Mouse (Mus musculus) embryo, embryonic 11 days (tissue): ENCODE results near the gene Foxf2.
A peak's percentile ranks its signal among the peaks of the same experiment; 100 is the strongest.

Source experiments
- DNase-seq: peaks from one replicate; pipeline ENCODE4 v3.0.0-alpha.2; 2015

Foxf2 gene

DNA sequence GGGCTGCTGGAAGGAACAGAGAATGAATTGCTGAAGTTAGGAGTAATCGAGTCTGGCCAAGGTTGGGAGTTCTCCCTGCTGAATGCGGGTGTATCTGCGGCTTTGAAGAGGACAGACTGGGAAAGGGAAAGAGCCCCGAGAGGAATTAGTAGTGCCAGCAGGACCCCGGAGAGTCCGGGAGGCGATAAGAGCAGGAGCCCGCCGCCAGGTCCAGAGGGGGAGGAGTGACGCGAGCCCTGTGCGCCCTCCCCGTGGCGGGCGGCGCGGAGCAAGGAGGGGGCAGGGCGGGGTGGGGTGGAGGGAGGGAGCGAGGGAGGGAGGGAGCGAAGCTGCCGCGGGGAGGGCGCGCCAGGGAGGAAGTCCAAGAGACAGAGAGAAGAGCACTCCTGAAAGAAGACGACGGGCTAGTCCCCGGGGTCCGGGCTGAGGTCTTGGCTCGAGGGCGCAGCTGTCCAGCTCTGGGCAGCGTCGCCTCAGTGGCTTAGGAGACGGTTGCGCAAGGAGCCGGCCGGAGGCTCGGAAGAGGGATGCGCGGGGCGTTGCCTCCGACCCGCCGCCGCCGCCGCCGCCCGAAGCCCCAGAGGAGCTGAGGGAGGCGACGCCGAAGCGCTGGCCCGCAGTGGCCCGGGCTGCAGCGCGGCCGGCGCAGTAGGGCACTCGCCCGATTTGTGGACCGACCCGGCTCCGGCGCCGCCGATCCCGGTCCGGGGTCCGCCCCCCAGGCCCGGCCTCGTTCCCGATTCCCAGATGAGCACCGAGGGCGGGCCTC is at the start of gene Foxf2:
TSS of gene Foxf2 (plus strand) at position 484 of the 769 bp plus-strand sequence.
- DNase-seq: peak; percentile 64

DNA sequence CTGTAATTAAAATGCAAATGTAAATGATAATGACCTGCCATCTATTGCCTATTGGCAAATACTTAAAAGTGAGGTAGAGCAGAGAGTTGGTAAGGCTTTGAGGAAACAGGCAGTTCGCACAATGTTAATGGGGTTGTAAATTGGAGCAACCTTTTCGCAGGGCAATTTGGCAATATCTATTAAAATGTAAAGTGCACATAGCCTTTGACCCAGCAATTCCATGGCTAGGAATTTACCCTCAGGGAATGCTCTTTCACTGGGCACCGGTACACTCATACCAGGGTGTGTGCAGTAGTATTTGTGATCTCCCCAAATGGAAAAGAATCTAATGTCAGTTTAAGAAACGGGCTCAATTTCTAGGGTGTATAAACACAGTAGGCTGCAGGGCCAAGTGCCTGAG is 48.9 kb upstream of the Foxf2 start:
- DNase-seq: no peak

DNA sequence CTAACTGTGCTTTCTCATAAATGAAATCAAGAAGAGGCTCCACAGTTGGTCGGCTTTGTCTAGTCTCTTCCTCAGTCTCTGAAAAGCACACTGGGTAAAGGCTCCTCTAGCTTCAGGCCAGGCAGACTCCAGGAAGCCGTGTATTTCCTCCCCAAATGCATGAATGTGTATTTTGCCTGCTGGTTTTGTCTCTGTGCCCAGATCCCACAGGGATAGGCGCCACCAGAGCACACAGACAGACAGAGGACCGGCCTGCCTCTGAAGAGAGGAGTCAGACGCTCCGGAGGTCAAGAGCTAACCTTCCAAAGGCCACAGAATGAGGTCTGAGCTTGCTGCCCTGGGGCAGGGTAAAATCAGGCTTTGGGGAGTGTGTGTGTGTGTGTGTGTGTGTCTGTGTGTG is 48.0 kb upstream of the Foxf2 start:
- no peak for DNase-seq

DNA sequence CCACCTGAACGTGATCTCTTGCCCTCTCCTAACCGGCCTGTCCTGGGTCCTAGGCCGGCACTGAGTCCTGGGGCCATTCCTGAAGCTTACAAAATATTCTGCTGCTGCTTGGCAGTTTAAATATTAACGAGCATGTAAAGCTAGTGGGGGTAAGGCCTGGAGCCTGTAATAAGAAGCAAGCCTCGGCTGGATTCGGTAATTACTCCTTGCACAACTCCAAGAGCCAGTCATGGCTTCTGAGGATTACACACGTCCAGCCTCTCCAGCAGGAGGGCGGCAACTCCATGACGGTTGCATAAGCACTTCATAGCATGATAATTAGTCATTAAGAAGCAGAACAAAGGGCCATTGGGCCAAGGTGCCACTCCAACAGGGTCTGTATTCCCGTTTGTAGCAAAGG is 47.2 kb upstream of the Foxf2 start:
- no peak for DNase-seq

DNA sequence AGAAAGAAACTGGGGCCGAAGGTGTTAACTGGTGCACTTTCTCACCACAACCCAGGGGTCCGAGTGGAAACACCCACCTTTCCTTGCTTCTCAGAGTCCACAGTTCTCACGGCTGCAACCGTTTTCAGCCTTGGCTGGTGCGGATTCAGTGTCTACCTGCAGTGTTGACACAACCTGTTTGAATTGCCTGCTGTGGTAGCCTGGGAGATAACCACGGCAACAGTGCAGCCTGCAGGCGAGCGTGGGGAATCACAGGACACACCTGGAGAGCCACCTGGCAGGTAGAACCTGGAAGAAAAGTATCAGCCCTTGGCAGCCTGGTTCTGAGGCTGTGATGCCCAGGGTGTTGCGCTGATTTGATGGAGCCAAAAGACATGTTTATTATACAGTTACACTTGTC is 45.8 kb upstream of the Foxf2 start:
- DNase-seq: no peak

DNA sequence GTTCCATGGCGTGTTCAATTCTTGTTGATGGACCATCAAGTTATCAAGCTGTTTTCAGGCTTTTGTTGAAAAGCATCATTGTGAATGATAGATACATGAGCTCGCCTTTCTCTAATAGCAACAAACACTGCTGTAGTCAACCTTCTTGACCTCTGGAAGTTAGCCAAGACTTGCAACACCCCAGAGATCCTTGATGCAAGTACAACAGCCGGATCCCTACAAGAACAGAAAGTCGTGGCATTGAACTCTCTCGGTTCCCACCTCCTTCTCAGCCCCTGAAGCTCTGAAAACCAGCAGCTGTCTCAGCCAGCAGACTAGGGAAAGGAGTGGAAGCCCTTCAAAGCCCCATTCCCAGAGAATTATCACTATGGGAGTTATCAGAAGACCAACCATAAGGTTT is 38.3 kb upstream of the Foxf2 start:
- no peak for DNase-seq

DNA sequence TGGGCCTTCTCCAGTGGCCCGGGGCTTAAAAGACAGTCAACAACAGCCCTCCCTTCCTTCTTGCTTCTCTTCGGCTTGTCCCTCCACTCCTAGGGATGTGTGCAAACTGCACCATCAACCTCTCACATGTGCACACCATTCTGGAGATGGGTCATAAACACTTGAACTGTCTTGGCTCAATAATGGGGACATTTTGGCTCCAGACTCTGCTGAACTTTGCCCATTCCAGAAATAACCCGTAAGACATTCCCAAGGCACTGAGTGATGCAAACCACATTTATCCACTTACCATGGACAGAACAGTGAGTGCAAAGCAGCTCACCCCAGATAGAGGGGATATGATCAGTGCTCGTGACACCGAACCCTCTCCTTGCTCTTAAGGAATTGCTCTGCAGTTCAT is 26.0 kb upstream of the Foxf2 start:
- DNase-seq: no peak

DNA sequence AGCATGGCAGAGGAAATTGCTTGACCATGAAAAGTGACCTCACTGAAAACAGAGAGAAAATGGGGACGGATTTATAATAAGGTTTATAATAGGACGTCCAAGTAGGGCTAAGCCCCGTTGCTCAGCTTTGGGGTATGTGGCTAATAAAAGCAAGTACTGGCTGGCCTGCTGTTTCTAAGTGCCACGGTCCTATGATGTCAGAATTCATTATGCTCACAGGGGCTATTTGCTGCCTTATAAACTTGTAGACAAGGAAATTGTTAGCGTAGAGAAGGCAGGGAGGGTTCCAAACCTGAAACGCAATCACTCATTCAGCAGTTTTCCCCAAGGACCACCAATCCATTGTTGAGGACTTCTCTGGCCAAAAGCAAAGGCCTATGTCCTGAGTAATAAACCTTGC is 21.7 kb upstream of the Foxf2 start:
- DNase-seq: no peak

DNA sequence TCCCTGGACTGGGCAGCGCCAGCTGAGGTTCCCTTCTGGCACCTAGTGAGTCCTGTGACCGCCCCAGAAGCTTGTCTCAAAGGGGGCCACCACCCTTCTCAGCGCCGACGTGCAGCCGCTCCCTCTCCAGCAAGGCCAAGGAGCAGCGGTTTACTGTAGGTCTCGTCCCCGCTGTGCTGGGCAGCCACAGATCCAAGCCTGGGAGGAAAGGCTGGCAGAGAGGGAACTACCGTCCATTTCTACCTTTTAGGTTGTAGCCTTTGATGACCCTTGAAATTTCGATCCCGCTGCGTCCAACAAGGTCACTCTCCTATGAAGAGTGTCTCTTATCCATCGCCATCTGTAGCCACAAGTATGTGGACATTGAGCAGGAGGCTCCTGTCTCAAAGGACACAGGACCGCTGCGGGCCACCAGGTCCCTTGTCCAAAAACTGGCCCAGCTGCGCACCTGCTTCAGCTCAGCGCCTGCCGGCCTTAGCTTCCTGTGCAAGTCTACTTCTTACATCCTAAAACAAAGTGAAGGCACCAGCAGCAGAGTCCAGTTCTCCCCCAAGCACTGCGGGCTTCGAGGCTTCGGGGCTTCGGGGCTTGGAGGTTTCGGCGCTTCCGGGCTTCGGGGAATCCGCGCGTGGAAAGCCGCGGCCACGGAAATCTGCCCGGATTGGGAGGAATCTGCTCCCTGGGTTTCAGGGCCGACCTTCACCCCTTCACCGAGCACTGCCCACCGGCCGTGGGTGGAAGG is 10.7 kb upstream of the Foxf2 start:
- peak; percentile 42 for DNase-seq

DNA sequence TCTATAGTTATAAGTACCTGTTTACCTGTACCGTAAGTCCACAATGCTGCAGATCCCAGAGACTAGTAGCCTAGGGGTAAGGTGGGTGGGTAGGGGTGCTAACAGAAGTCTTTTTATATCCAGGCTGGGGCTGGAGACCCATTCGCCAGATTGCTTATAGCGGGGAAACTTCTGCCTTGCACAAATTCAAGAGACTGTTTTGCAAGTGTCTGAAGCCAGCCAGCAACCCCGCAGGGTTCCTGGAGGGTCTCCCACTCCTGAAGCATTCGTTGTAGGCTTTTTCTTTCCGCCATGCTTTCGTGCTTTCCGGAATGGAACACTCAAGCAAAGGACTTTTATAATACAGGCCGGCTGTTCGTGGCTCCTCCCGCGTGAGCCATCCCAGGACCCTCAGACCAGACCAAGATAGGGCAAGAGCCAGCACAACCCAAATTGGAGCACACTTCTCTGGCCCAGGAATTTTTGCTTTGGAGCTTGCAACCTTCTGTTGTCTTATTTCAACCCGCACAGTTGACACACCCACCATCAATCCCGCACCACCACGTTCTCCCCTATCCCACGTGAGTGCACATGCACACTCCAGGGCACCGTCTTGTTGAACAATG is 10.0 kb upstream of the Foxf2 start:
- DNase-seq: peak; percentile 26

DNA sequence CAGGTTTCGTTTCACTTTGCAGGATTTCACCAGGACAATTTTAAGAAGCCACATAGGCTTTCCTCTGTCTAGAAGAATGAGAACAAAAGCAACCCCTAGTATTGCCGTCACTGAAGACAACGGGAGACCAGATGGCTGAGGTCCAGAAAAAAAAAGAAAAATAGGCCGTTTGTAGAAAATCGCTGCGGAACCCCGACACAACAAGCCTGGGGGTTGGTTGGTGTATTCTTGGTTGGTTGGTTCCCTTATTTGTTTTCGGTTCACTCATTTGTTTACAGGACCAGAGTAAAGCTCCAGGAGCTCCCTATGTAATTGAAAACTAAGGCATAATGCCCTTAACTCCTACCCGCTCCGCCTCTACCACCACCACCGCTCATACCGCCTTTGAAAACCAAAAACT is 7.6 kb upstream of the Foxf2 start:
- peak; percentile 26 for DNase-seq

DNA sequence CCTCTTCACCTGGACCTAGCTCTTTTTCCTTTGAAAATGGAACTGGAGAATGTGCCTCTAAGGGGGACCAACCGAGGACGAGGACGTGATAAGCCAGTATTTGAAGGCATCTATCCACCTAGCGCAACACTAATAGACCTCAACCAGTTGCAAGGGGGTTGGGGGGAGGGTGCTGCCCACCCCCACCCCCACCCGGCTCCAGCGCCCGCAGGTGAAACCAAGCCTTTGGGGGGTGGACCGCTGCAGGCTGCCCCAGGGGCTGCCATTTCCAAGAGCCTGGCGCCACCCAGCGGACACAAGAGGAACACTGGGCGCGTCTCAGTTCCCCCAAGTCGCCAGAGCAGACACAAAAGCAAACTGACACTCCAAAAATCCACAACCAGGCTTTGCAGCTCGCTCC is 7.2 kb upstream of the Foxf2 start:
- peak; percentile 83 for DNase-seq

DNA sequence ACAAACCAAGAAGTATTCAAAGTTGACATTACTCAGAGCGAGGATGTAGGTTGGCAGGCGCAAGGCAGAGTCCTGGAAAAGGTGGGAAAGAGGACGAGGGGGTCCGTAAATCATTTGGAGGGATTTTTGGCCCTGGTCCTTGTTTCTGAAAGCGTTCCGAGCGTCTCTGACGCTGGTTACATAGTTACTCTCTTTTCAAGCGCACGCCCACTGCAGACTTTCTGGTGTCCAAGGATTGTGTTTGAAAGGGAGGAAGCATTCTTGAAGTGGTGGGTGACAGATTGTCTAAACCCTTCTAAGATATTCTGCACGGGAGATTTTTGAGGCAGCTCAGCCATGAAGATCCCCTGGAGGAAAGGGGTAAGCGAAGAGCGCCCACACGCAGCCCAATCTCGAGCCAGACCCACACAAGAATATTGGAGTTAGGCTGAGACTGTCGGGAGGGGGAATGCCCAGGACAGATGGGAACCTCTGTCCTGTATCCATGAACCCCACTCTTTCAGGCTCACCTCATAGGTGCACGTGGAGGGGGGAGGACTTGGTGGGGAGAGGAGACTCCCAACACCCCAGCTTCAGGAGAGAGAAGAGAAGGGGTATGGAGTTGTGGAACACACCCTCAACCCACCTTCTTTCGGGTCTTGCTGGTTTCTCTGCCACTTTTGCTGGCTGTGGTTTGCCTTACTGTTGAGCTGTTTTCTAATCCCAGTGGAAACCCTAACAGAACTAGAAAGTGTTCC is 6.5 kb upstream of the Foxf2 start:
- peak; percentile 13 for DNase-seq

DNA sequence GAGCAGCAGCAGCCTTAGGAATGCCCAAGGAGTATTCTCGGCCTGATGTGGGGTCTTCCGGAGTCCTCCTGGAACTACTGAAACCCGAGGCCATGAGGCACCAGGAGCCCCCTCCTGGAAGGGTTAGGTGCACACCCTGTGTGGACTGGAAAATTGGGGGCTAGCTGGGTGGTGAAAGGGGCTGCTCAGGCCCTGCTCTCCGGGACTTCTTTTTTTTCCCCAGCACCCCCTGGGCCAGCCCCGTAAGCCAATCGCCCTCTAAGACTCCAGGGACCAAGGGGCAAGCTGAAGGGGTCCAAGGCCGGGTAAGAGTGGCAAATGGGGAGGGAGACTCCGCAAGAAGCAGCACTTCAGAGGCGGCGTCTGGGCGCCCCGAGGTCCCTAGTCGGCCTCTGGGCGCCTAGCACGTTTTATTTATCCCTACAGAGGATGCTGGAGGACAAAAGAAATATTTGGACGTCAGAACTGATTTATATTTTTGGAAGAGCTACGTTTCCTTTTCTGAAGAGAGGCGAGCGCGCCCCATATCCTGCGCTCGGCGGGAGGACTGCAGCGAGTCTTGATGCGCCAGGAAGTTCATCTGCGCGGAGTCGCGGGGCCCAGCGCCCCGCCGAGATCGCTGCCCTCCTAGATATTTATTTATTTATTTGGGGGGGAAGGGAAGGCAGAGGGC is 5.7 kb upstream of the Foxf2 start:
- DNase-seq: peak; percentile 53

DNA sequence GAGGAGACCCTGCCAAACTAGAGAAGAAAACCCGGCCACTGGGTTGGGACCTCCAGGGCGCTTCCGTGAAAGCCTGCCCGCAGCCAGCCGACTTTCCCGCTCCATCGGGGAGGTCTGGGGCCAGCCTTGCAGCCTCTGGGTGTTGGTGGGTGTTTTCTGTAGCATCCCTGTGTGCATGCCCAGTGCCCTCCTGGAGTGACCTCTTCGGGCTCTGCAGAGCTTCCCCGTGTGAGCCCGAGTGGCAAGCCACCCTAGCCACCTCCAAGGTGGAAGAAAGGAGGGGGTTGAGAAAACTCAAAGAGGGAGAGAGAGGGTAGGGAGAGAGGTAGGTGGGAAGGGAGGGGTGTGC is 5.1 kb upstream of the Foxf2 start:
- no peak for DNase-seq

DNA sequence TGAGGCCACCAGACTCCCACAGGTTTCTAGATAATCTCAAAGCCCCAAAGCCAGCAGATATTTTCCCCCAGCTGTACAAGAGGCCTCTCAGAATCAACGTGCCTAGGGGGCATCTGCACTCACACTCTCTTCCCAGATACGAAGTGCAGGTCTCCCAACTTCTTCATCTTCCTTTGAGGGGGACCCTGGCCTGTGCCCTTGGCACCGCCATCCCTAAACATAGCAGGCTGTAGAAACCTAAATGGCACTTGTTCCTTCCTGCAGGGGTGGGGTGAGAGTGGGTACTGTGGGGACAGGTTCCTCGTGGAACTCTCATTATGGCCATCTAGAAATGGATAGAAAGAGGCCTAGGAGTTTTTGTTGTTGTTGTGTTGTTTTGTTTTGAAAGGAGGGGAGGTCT is 4.7 kb upstream of the Foxf2 start:
- DNase-seq: peak; percentile 17

DNA sequence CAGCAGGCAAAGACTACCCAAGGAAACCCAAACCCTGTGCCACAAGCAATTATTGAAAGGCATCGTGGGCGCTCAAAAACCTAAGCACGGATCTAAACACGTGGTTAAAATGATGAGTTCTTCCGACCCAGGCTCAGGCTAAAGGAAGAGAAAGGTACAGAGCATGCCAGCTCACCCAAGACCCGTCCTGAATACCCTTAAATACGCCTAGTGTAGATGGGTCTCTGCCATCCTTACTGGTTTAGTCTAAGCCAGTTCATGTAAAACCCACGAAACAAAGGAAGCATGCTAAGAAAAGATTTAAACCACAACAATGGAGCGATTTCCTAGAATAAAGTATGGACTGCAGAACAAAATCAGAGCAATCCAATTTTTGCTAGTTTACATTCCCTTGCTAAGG is 3.9 kb upstream of the Foxf2 start:
- peak; percentile 7 for DNase-seq

DNA sequence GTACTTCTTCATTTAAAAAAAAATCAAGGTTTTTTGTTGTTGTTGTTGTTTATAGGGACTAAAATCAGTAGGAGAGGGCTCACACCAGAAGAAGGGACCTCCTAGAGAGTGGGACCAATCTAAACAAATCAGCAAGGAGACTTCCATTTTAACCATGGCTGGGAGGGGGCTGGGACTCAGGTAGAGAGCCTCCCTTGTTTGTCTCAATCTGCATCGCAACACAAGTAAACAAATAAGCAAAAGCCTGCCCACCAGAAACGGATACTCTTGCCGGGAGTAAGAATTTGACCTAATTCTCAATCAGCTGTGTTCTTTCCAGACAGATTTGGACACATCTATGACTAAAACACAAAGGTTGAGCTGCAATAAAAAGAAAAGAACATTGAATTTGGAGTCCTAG is 3.2 kb upstream of the Foxf2 start:
- DNase-seq: peak; percentile 1

DNA sequence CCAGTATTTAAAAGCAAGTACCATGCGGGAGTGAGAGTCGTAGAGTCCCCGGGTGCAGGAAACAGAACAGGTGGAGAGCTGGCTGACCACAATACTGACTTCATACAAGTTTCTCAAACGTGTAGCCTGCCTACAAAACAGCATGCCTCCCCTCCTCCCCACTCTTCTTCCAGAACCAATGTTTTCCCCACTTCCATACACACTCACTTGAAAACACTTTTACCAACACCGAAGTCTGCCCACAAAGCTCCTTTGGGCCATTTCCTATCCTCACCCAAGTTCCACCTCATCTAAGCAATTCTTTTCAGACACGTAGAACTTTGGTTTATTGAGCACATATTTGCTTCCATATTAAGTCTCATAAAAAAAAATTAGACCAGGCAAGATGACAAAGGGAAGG is 2.3 kb upstream of the Foxf2 start:
- DNase-seq: peak; percentile 16

DNA sequence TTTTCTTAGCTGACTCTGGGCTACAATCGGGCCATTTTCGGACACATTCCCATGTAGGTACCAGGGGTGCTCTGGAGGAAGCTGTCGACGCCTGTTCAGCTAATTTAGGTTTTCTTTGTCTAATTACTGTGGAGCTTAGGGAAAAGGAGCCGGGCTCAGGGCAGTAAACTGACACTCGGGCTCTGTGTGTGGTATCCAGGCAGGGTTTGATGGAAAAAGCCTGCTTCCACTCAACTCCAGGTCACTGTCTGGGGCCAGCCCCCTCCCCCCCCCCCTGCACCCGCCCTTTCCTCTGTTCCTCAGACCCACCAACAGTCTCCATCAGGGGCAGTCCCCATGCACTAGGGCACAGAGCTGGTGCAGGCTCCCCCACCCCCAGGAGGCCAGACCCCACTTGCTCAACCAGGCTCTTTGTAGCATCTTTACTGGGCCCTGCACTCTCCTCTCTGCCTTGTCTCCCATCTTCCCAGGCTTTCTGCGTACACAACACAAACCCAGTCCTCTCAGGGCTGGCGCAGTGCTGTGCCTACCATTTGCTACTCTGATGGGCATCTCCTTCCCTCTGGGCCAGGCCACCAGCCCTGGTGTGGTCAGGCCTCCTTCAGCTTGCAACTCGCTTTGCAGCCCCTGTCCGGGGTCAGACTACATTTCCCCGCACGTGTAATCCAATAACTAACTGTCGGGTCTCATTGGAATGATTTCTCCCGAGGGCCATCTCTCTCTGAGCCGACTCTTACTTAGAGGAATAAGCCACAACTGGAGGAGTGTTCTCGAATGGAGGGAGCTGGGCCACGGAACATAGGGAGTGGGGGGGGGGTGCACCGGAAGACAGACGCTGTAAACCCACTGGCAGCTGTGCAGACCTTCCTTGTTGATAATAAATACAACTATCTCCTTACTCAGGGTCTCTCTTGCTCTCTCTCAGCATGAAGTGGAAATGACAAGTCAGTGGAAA is 1.4 kb upstream of the Foxf2 start:
- DNase-seq: peak; percentile 62

DNA sequence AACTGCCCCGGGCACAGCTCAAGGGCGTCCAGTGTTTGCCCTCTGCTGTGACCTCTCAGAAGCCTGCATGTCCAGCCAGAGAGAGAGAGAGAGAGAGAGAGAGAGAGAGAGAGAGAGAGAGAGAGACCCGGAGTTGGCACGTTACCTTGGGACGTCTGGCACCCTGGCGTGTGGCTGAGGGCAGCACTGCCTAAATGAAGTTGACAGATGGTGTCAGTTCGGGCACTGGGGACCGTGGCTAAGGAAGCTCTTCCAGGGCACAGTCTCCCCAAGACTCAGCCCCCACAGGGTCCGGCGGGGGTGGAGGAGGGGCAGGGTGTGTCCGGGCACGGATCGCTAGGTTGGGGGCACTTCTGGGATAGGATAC is 667 bp upstream of the Foxf2 start:
- peak; percentile 19 for DNase-seq
